Mouse (Mus musculus) gastrocnemius, adult 18-20 months (tissue): Measurements from ENCODE around the gene Ddx50. TPM values are rescaled to one million over a fixed set of nuclear protein-coding genes. Genes with fewer than 3 reads are reported as not detected.
A peak's percentile ranks its signal among the peaks of the same experiment; 100 is the strongest.
"Not testable (repeated sequence)": the region's sequence is repeated elsewhere in the genome, so short reads cannot be mapped to it uniquely, and the experiment has no call there.

Experiments
- DNase-seq: peaks from one replicate; pipeline ENCODE4 v3.0.0; 2021; ENCODE audit warnings: low spot score
- microRNA-seq: library from miRNA; unstranded; fragments of <30 nt; microRNA quantifications from one replicate; pipeline ENCODE4 v1.2.0, GENCODE M21; 2021
- total RNA-seq, 2 experiments: library from RNA; stranded (reverse); gene quantifications; 2 replicates each; pipeline ENCODE4 v1.2.3; 2021

Ddx50 gene
- total RNA-seq, 2 experiments from 2014 or later, result 42.0 to 49.6 TPM

DNA sequence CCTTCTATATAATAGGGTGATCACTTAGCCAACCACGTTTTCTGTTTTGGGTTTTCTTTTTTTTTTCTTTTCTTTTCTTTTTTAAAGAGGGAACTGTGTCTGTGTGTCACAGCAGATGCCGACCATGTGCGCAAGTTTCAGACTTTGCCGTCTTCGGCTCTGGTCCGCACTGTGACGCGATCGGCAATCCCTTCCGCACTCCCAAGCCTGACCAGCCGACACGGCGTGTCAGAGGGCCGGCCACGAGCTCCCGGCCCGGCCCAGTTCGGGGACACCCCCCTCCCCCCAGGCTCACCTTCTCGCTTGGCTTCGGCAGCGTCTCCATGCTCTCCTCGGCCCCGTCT lies 49.2 kb downstream of the Ddx50 start:
- no peak for DNase-seq

DNA sequence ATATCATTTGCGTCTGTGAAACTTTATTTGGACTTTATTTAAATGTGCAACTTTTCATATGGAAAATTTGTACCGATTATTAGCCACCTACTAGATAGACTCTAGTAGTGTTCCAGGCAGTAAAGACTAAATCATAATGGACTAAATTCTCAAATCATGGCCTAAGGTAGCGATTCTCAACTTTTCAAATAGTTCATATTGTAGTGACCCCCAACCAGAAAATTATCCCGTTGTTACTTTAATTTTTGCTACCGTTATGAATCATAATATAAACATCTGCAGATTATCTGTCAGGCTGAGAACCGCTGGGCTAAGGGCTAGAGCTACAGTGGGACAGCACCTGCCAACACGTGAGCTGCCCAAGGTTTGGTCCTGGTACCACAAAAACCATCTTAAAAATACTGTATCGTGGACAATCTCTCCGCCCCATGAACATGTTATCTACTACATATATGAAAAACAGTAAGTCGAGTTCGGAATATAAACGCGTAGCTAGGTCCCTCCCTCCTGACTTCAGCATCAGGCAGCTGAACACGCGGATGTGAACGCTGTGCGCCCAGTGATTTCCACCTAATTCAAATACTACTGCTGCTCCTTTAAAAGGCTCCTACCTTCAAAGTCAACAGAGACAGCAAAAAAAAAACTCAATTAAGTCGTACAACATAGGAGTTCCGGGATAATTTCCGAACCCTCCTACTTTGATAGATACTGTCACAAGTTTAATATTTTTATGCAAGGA lies 49.8 kb downstream of the Ddx50 start:
- no peak for DNase-seq

DNA sequence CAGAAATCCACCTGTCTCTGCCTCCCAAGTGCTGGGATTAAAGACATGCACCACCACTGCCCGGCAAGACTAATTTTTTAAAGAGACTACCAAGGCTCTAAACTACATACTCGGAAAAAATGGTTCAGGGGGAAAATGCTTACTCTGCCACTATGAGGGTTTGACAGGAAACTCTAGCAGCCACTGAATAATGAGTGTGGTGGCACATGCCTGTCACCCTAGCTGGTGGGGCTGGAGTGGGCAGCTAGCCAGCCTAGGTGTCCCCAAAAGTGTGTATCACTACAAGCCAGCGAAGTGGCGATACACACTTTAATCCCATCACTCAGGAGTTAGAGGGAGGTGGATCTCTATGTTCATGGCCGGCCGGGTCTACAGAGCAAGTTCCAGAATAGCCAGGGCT lies 51.0 kb downstream of the Ddx50 start:
- no peak for DNase-seq

DNA sequence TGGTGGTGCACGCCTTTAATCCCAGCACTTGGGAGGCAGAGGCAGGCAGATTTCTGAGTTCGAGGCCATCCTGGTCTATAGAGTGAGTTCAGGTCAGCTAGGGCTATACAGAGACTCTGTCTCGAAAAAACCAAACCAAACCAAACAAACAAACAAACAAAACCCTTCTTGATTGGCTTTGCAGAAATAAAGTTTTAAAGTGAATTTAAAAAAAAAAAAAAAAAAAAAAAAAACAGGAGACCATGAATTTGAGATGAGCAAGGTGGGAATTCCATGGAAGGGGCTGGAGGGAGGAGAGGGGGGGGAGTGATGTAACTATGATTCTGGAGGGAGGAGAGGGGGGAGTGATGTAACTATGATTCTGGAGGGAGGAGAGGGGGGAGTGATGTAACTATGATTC lies 51.7 kb downstream of the Ddx50 start:
- DNase-seq, result not testable (repeated sequence)

DNA sequence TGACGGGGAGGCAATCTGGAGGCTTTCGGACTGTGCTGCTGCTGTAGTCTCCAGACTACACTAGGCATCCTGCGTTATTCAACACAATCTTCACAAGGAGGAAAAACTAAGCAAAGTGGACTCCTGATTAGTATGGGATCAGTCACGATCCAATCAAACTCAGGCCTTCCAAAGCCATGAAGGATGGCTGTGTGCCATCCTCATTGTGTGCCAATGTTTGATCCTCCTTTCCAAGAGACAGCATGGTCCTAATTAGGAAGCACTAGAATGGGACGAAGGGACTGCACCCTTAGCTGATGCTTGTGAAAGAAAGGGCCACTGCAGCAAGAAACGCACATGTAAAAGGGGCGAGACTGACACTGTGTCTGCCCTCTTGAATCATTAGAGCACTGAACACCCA lies 58.5 kb downstream of the Ddx50 start:
- no peak for DNase-seq

DNA sequence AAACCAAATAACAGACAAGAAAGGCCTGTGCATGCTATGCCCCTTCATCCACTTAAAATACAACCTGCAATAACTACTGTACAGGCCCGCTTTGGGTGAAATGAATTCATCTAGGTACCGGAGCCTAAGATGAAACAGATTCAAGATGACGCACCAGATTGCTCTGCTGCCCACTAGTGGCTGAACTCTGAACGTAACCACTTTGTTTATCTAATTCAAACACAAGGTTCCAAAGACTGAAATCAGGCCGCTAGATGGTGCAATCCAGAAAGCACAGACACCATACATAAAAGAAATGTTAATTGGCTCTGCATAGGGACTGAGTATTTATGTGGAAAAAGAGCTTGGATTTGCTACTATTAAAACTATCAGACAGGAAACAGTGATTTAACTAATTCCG lies 60.8 kb downstream of the Ddx50 start:
- peak; percentile 90 for DNase-seq

DNA sequence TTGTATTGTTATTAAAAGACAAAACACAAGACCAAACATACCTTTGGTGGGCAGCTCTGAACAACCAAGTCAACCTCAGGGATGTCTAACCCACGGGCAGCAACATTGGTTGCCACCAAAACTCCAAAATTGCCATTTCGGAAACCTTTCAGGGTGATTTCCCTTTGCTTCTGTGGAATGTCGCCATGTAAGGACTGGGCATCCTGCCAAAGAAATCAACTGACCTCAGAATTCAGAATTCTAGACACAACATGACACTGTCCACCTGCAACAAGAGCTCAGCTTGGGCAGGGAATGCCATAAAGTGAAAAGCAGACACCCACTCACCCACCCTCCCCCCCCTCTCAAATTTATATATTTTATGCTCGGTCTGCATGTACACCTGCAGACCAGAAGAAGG lies 62.4 kb downstream of the Ddx50 start:
- no peak for DNase-seq

DNA sequence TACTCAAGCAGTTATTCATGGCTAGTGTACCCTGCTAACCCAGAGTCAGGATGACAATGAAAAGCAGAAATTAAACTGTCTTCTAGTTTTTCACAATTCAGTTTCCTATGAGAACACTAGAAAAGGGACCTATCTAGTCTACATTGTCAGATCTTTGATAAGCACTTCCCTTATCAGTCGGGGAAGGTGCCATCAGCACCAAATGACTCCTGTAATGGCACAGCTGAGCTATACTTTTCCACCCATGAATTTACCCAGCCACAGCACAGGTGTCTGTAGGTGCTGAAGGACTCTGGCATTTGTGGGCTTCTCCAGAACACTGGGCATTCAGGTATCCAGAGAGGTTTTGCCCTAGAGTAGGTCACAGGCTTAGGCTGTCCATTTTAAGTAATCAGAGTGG lies 67.8 kb downstream of the Ddx50 start:
- DNase-seq, result no peak

DNA sequence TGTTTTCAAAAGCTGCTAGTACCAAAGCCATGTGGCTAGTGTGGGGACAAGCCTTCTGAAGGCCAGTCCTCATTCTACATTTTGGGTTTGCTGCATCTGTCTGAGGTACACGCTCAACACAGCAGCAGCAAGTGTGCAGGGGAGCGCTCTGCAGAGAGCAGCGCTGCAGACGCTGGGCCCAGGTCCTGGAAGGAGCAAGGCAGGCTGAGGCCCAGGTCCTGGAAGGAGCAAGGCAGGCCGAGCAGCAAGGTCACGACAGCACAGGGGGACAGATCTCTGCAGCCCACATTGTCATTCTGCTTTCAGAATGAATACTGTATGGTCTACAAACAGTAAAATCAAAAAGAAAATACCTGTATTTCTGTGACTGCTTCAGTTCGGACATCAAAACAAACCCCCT lies 68.3 kb downstream of the Ddx50 start:
- no peak for DNase-seq

DNA sequence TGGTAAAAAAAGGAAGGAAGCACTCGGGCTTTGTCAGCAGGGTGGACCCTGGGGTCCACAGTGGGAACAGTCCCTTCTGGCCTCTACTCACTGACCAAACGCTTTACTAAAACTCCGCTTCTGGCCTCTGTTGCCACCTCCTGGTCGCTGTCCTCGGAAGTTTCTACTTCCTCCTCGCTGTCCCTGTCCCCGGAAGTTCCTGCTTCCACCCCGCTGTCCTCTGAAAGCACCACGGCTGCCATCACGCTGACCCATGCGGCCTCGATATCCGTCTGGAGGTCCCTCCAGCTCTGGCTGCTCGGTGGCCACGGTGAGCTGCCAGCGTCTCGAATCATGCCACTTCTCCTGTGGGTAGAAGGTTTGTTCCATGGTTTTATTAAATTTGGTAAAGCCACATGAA lies 68.8 kb downstream of the Ddx50 start:
- no peak for DNase-seq

DNA sequence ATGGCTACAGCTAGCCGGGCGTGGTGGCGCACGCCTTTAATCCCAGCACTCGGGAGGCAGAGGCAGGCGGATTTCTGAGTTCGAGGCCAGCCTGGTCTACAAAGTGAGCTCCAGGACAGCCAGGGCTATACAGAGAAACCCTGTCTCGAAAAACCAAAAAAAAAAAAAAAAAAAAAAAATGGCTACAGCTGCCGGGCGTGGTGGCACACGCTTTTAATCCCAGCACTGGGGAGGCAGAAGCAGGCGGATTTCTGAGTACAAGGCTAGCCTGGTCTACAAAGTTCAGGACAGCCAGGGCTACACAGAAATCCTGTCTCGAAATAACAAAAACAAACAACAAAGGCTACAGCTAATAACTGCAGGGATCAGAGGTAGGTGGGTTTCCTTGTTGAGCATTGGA lies 71.9 kb downstream of the Ddx50 start:
- DNase-seq, result not testable (repeated sequence)

DNA sequence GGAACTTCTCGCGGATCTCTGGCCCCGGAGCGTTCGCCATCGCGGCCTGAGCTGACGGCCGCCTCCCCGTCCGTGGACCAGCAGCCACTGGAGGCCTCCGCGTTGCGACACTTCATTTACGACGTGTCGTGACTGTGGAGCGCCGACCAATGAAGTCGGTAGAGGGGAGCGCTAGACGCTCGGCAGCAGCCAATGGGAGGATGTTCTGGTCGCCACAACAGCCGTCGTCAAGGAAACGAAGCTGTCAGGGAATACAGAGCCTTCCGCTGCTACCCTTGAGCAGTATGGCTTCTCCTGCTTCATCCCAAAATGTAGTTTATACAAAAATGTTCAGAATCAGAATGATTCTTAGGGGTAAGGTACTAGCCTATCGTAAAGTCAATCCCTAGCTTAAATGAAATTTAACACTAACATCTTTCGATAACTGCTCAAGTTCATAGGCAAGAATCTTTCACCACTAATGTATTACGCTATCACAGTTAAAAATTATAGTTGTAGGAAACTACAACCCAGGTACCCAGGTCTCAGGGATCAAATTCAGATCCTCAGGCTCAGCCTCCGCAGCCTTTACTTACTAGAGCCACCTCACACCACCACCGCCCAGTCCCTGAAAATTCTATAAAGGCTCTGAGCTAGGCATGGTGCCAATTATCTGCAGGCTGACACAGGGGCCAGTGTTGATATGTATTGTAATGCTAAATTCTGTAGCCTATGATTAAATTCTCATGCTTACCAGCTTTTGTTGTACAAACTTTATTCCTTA lies 72.5 kb downstream of the Ddx50 start, which contains the start of gene Kif1bp:
TSS of gene Kif1bp (minus strand) at position 120 of the 763 bp plus-strand sequence.
- peak; percentile 98 for DNase-seq

DNA sequence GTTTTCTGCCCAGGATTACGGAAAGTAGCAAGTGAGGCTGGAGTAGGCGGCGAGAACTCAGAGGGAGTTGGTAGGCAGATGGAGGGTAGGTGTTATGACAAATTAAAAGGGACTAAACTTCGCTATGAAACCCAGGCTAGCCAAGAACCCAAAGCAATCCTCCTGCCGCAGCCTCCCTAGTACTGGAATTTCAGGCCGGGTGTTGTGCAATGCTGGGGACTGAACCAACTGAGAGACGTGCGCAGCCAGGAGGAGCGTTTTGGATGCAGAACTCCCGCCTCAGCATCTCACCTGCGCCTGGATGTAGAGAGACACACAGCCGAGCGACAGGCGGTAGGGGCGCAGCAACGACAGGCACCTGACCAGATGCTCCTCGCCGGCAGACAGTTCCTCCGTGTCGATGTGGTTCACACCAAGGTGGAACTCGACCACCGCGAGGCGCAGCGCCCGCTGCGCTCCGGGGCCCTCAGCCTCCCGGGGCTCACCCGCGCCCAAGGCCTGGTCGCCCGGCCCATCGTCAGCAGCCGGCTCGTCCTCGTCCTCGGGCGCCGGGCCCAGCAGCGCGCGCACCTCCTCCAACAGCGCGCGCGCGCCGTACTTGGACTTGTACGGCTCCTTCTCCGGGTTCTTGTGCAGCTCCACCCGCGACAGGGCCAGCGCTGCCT lies 73.2 kb downstream of the Ddx50 start:
- DNase-seq, result no peak

DNA sequence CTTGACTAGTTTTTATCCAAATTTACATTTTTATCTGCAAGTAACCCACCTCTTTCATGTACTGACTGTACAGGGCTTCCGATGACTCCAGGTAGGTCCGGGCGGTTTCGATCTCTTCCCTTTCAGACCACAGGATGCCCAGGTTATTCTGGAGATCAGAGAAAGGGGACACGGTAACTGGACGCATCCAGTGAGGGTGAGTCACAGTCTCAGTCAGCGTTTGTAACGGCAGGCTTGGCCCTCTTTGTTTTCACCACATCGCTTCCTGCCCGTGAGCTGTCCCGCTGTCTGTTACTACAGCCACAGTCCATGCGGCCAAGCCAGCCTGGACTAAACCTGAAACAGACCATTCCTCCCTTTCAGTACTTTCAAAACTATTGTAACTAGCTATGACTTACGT lies 76.0 kb downstream of the Ddx50 start:
- DNase-seq, result no peak

DNA sequence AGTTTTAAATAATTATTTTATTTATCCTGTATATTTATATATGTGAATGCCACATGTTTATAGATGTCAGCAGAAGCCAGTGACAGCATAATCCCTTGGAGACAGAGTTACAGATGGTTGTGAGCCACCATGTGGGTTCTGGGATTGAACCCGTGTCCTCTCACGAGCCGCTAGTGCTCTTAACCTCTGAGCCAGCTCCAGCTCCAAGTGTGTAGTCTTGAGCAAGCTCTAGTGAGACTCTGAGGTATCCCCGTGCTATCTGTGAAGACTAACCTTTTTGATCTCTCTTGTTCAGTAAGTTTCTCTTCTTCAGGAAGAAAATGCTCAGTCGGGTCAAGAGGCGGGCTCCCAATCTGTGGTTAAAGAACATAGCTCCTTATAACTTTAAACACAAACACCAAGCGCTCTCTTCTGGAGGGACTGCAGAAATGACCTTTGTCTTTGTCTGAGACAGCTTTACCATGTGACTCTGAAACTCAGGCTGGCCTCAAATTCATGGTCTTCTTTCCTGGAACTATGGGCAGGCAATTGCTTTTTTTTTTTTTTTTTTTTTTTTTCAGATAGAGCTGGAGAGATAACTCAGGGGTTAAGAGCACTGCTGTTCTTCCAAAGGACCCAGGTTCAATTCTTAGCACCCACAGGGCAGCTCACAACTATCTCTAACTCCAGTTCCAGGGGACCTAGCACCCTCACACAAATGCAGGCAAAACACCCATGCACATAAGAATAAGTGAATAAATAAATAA lies 80.7 kb downstream of the Ddx50 start:
- no peak for DNase-seq

DNA sequence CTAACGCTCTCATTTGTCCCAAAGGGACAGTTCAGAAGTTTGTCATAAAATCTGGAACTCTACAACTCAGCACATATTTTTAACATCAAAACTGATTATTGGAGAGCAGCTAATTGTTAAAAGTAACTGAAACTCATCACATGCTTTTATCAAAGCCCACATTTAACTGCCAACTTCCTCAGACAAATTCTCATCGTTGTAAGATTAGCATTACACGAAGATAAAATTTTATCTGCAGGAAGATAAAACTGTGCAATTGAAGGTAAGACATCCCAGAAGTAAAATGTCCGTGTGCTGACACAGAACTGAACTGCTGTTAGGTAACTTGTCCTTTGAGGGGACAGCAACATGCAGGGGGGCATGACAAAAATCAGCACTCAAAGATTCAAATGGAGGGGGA lies 82.2 kb downstream of the Ddx50 start:
- DNase-seq, result no peak

Small RNA genes lying within 50 kb of the gene (microRNA-seq; reads per million reads assigned to microRNA genes)
- gene Mir7215, result not detected

Other genes starting within 250 kb of the Ddx50 start
- not detected for gene Hkdc1, start 228.7 kb downstream of the Ddx50 start, total RNA-seq
- not detected for gene 4930507D05Rik, start 201.7 kb downstream of the Ddx50 start, total RNA-seq
- 10 to 100 TPM; 14.2 to 16.0 TPM for gene Supv3l1, start 201.5 kb downstream of the Ddx50 start, total RNA-seq
- 10 to 100 TPM; 27.5 to 30.4 TPM for gene Vps26a, start 164.4 kb downstream of the Ddx50 start, total RNA-seq
- gene Srgn, start 123.8 kb downstream of the Ddx50 start, total RNA-seq, result 10 to 100 TPM; 10.5 to 15.0 TPM
- gene Kif1bp, start 72.8 kb downstream of the Ddx50 start, total RNA-seq, result 10 to 100 TPM; 29.0 to 30.4 TPM
- gene Ddx21, start 48.9 kb downstream of the Ddx50 start, total RNA-seq, result 10 to 100 TPM; 30.0 to 33.8 TPM
- under 1 TPM; 0.17 to 0.30 TPM for gene Stox1, start 74.9 kb upstream of the Ddx50 start, total RNA-seq
- 10 to 100 TPM; 21.6 to 31.0 TPM for gene Ccar1, start 141.1 kb upstream of the Ddx50 start, total RNA-seq